ENCODE assay signal across 7 mouse cellular contexts in the genomic region with DNA sequence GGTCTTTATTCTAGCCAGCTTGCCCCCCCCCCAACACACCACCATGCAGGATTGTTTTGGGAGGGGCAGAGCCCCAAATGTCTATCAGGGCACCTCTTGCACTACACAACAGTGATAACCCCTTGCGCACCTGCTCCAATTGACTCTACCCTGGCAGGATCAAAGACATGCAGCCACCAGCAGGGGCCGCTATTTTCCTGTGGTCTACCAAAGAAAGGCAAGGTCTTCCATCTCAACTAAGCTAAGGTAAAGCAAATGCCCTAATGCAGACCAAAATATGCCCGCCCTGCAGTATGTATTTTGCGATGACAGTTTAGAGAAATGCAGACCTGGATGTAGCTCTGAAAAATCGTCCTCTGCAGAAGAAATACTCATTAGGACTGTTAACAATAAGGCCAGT. TPM values are rescaled to one million over a fixed set of nuclear protein-coding genes. Genes with fewer than 3 reads are reported as not detected.
DNase-seq lines count a peak whose midpoint lies in the region.

No protein-coding gene starts in this region.

- peak; percentile 92 for DNase-seq in CD4-positive, CD25-positive, alpha-beta regulatory T cell, adult 2 months (ENCODE audit: low read depth, low spot score)
- peak; percentile 64 for DNase-seq in MEL-GATA-1-ER (ENCODE audit: extremely low read depth, low read depth)
- peak; percentile 84 for DNase-seq in cerebellum, adult 9-10 months
- peak; percentile 59 for DNase-seq in gastrocnemius, postnatal 25 days
- DNase-seq in layer of hippocampus, adult 9-10 months (ENCODE audit: low spot score), result peak; percentile 50
- DNase-seq in lung, postnatal 4 days, result peak; percentile 73 to 88
- DNase-seq in spleen, adult 18-20 months, result peak; percentile 78 to 92

RNA-seq across cellular contexts. Expression of a gene that starts 3.0 kb away (rescaled TPM):
- 1 to 10 TPM; 2.8 to 3.2 TPM for total RNA-seq in gastrocnemius, postnatal 25 days (2021)

RNA-seq across cellular contexts. Expression of a gene that starts 15.1 kb away (rescaled TPM):
- total RNA-seq in gastrocnemius, postnatal 25 days (2021), result under 1 TPM in 1 of 2 experiments, not detected in 1; 0.48 TPM

RNA-seq across cellular contexts. Expression of a gene that starts 22.3 kb away (rescaled TPM):
- 10 to 100 TPM; 22.9 to 23.3 TPM for total RNA-seq in gastrocnemius, postnatal 25 days (2021)

RNA-seq across cellular contexts. Expression of a gene that starts 29.0 kb away (rescaled TPM):
- total RNA-seq in gastrocnemius, postnatal 25 days (2021), result 10 to 100 TPM; 11.2 to 14.6 TPM

RNA-seq across cellular contexts. Expression of a gene that starts 30.2 kb away (rescaled TPM):
- under 1 TPM in 1 of 2 experiments, not detected in 1; 0.43 TPM for total RNA-seq in gastrocnemius, postnatal 25 days (2021)

Comparison
In these comparisons a context has a peak if more than half of its experiments do, and no peak if none do; other contexts are left out.
1. Peak in every context shown above with its lines: DNase-seq.